In genomic region chr4:105174778-105175177, GRCm38 (mm10) we compare ENCODE assay signal across 14 mouse cellular contexts. TPM values are rescaled to one million over a fixed set of nuclear protein-coding genes. Genes with fewer than 3 reads are reported as not detected.
A peak's percentile ranks its signal among the peaks of the same experiment; 100 is the strongest.
DNase-seq lines count a peak whose midpoint lies in the region; ATAC-seq and TF ChIP-seq lines count a peak whose summit lies in the region.
"Had no signal": no experiment of that assay in that cellular context is flagged by ENCODE, and none has a peak within 500 bp of the region (broad histone marks: within the 10 kb centered on the region; RNA-seq: fewer than 3 reads in every experiment).

No protein-coding gene starts in this region.

- intact Hi-C loops in gastrocnemius, adult 2 months (cut with DNase I): no loop called here

- WGBS in forebrain, embryonic 15.5 days: 37% methylated on average over 4 of the region's 4 CpGs
- WGBS in limb, embryonic 15.5 days: 53% methylated on average over 4 of the region's 4 CpGs

- DNase-seq in gastrocnemius, adult 2 months: no peak
- no peak for DNase-seq in gastrocnemius, adult 8-10 months (ENCODE audit: low spot score in 2 of 2)
- peak; percentile 70 for DNase-seq in brain, embryonic 14.5 days (ENCODE audit: low read depth)
- DNase-seq in adrenal gland, postnatal 36 days: no peak
- no peak for DNase-seq in kidney, adult 11 months
- no peak for DNase-seq in thymus, postnatal 25 days
- DNase-seq: adrenal gland, adult 2 months; kidney, postnatal 36 days; spleen, adult 18-20 months had no signal

- H3K9me3 ChIP-seq in forebrain, embryonic 15.5 days: no peaks in the 10 kb centered on the region
- H3K9me3 ChIP-seq in limb, embryonic 15.5 days: no peaks in the 10 kb centered on the region
- H3K9me3 ChIP-seq: heart, embryonic 15.5 days; intestine, embryonic 15.5 days; liver, embryonic 15.5 days had no signal

- TF ChIP-seq POLR2A in brain, embryonic 14.5 days (IDR thresholded peaks at IDR 0.05; ENCODE audit: borderline replicate concordance, extremely low read depth, insufficient read depth, insufficient read length, poor library complexity, severe bottlenecking): no peak

- peak overlapping the region; percentile 46 for H3K27ac ChIP-seq in gastrocnemius, adult 2 months
- H3K27ac ChIP-seq in forebrain, embryonic 15.5 days (replicated peaks): peak overlapping the region; percentile 81
- peak overlapping the region; percentile 69 for H3K27ac ChIP-seq in limb, embryonic 15.5 days
- H3K27ac ChIP-seq: heart, embryonic 15.5 days; intestine, embryonic 15.5 days; liver, embryonic 15.5 days had no signal

- H3K4me3 ChIP-seq in gastrocnemius, adult 2 months: peak overlapping the region; percentile 9
- H3K4me3 ChIP-seq in forebrain, embryonic 15.5 days: no peak overlapping the region
- H3K4me3 ChIP-seq in limb, embryonic 15.5 days: no peak overlapping the region
- H3K4me3 ChIP-seq: heart, embryonic 15.5 days; intestine, embryonic 15.5 days; liver, embryonic 15.5 days had no signal

- H3K4me1 ChIP-seq in forebrain, embryonic 15.5 days: peaks cover 70% of the 10 kb centered on the region
- H3K4me1 ChIP-seq in limb, embryonic 15.5 days: peaks cover 48% of the 10 kb centered on the region
- H3K4me1 ChIP-seq: intestine, embryonic 15.5 days; liver, embryonic 15.5 days had no signal

- no peak overlapping the region for H3K9ac ChIP-seq in forebrain, embryonic 15.5 days (replicated peaks)
- no peak overlapping the region for H3K9ac ChIP-seq in limb, embryonic 15.5 days
- H3K9ac ChIP-seq: heart, embryonic 15.5 days; intestine, embryonic 15.5 days; liver, embryonic 15.5 days had no signal

- no peak for ATAC-seq in forebrain, embryonic 15.5 days (replicated peaks)
- ATAC-seq in limb, embryonic 15.5 days (ENCODE audit: insufficient number of reproducible peaks, low FRiP score, low TSS enrichment, low read depth): no peak
- ATAC-seq: intestine, embryonic 15.5 days had no signal

- H3K36me3 ChIP-seq in forebrain, embryonic 15.5 days: no peaks in the 10 kb centered on the region
- peaks cover 12% of the 10 kb centered on the region for H3K36me3 ChIP-seq in limb, embryonic 15.5 days
- H3K36me3 ChIP-seq: heart, embryonic 15.5 days; intestine, embryonic 15.5 days; liver, embryonic 15.5 days had no signal

- no peak overlapping the region for H3K4me2 ChIP-seq in forebrain, embryonic 15.5 days (replicated peaks)
- no peak overlapping the region for H3K4me2 ChIP-seq in limb, embryonic 15.5 days
- H3K4me2 ChIP-seq: heart, embryonic 15.5 days; intestine, embryonic 15.5 days; liver, embryonic 15.5 days had no signal

- H3K27me3 ChIP-seq in forebrain, embryonic 15.5 days: no peaks in the 10 kb centered on the region
- H3K27me3 ChIP-seq in limb, embryonic 15.5 days: no peaks in the 10 kb centered on the region
- H3K27me3 ChIP-seq: heart, embryonic 15.5 days; intestine, embryonic 15.5 days; liver, embryonic 15.5 days had no signal

- TF ChIP-seq CTCF in gastrocnemius, adult 2 months (IDR thresholded peaks at IDR 0.05): no peak
- no peak for TF ChIP-seq CTCF in brain, embryonic 14.5 days (IDR thresholded peaks at IDR 0.05; ENCODE audit: borderline replicate concordance, extremely low read depth, insufficient read depth, insufficient read length)

RNA-seq across cellular contexts. Expression of gene Plpp3, which starts 17.6 kb away (rescaled TPM):
- 10 to 100 TPM; 45.8 to 69.1 TPM for total RNA-seq in gastrocnemius, adult 2 months (2021)
- 10 to 100 TPM; 26.5 to 55.1 (median 45.2) TPM for total RNA-seq in gastrocnemius, adult 8-10 months (2022)
- polyA plus RNA-seq in brain, embryonic 14.5 days (2012; rRNA removed): 58.9 and 61.5 TPM in 2 replicates
- polyA plus RNA-seq in forebrain, embryonic 15.5 days (2015; fragmentation: Nextera tagmentation; extraction: Ambion mirVana): 74.4 and 75.6 TPM in 2 replicates
- polyA plus RNA-seq in limb, embryonic 15.5 days (2015; fragmentation: Nextera tagmentation; extraction: Ambion mirVana): 143 and 150 TPM in 2 replicates
- total RNA-seq in adrenal gland, postnatal 36 days (2021): 100 to 1,000 TPM; 246 to 407 TPM
